In genomic region chr8:94372955-94373599, GRCm38 (mm10) we compare ENCODE assay signal across 21 mouse cellular contexts. TPM values are rescaled to one million over a fixed set of nuclear protein-coding genes. Genes with fewer than 3 reads are reported as not detected.
DNase-seq lines count a peak whose midpoint lies in the region; ATAC-seq and TF ChIP-seq lines count a peak whose summit lies in the region.
"Had no signal": no experiment of that assay in that cellular context is flagged by ENCODE, and none has a peak within 500 bp of the region (broad histone marks: within the 10 kb centered on the region; RNA-seq: fewer than 3 reads in every experiment).

No protein-coding gene starts in this region.

- 37% methylated on average over 6 of the region's 6 CpGs for WGBS in heart, adult 2 months
- WGBS in thymus, adult 2 months = 63% methylated on average over 6 of the region's 6 CpGs

- no peaks in the 10 kb centered on the region for H3K27me3 ChIP-seq in heart, adult 2 months (ENCODE audit: control insufficient read depth, insufficient read depth, low read length)
- no peaks in the 10 kb centered on the region for H3K27me3 ChIP-seq in thymus, adult 2 months (ENCODE audit: control insufficient read depth, insufficient read depth, low read length)
- H3K27me3 ChIP-seq: embryonic facial prominence, embryonic 13.5 days; forebrain, embryonic 15.5 days; hindbrain, embryonic 13.5 days; limb, embryonic 12.5 days had no signal

- 0 out of 2 replicates have a peak, but pooled peaks have one; percentile 26 for ATAC-seq in neutrophil, adult 5-6 weeks (ENCODE audit: extremely low read depth, insufficient number of reproducible peaks, low FRiP score, poor library complexity, severe bottlenecking)
- ATAC-seq: forebrain, embryonic 15.5 days had no signal

- TF ChIP-seq CTCF in heart, adult 2 months (IDR thresholded peaks at IDR 0.05) = no peak
- no peak for TF ChIP-seq CTCF in thymus, adult 2 months (IDR thresholded peaks at IDR 0.05; ENCODE audit: borderline replicate concordance, control insufficient read depth, extremely low read depth, insufficient read depth, low read length, poor library complexity)

- intact Hi-C loops in heart, adult 2 months (cut with DNase I) = no loop called here

- no peak overlapping the region for H3K9ac ChIP-seq in heart, adult 2 months (ENCODE audit: low read depth, low read length)
- H3K9ac ChIP-seq: embryonic facial prominence, embryonic 13.5 days; forebrain, embryonic 15.5 days; hindbrain, embryonic 13.5 days; limb, embryonic 12.5 days had no signal

- no peak for TF ChIP-seq EP300 in heart, adult 2 months (IDR thresholded peaks at IDR 0.05; ENCODE audit: insufficient read depth, low read depth, low read length)

- no peak for TF ChIP-seq POLR2A in heart, adult 2 months (IDR thresholded peaks at IDR 0.05; ENCODE audit: insufficient read depth, low read depth, low read length)
- TF ChIP-seq POLR2A in thymus, adult 2 months (IDR thresholded peaks at IDR 0.05; ENCODE audit: control insufficient read depth, extremely low read depth, insufficient read depth, low read length, poor library complexity) = no peak

- H3K79me2 ChIP-seq in heart, adult 2 months (replicated peaks; ENCODE audit: control insufficient read depth, insufficient read depth, low read length) = no peaks in the 10 kb centered on the region

- H3K4me1 ChIP-seq in heart, adult 2 months (ENCODE audit: control insufficient read depth, insufficient read depth, low read length) = peaks cover 12% of the 10 kb centered on the region
- peaks cover 21% of the 10 kb centered on the region for H3K4me1 ChIP-seq in thymus, adult 2 months (replicated peaks; ENCODE audit: control insufficient read depth, insufficient read depth, low read length)
- H3K4me1 ChIP-seq: forebrain, embryonic 15.5 days; hindbrain, embryonic 13.5 days had no signal

- H3K36me3 ChIP-seq in heart, adult 2 months (ENCODE audit: control insufficient read depth, insufficient read depth, low read length) = no peaks in the 10 kb centered on the region
- H3K36me3 ChIP-seq in thymus, adult 2 months (ENCODE audit: control insufficient read depth, insufficient read depth, low read length) = no peaks in the 10 kb centered on the region
- H3K36me3 ChIP-seq: embryonic facial prominence, embryonic 13.5 days; forebrain, embryonic 15.5 days; hindbrain, embryonic 13.5 days; limb, embryonic 12.5 days had no signal

- peak overlapping the region; percentile 4 for H3K27ac ChIP-seq in heart, adult 2 months
- 0 out of 2 replicates have a peak overlapping the region, but pooled peaks have one; percentile 22 for H3K27ac ChIP-seq in thymus, adult 2 months (ENCODE audit: control insufficient read depth, insufficient read depth, low read length)
- H3K27ac ChIP-seq: embryonic facial prominence, embryonic 13.5 days; forebrain, embryonic 15.5 days; hindbrain, embryonic 13.5 days; limb, embryonic 12.5 days had no signal

- no peak for DNase-seq in heart, adult 2 months
- no peak for DNase-seq in heart, postnatal 4 days
- no peak for DNase-seq in thymus, adult 2 months
- DNase-seq in thymus, postnatal 36 days = no peak
- no peak for DNase-seq in adrenal gland, adult (ENCODE audit: inconsistent age in 2 of 2, low spot score in 1 of 2)
- DNase-seq in layer of hippocampus, adult 18-20 months (ENCODE audit: low spot score in 2 of 2) = no peak
- DNase-seq: adrenal gland, adult 8-10 months; cerebellum, postnatal 10 days; gastrocnemius, postnatal 36 days; heart, postnatal 10 days; kidney, adult 11 months; lung, postnatal 14 days; retina, postnatal 1 day; right cerebral cortex, postnatal 4 days; thymus, adult 18-20 months had no signal

- no peak overlapping the region for H3K4me3 ChIP-seq in heart, adult 2 months
- no peak overlapping the region for H3K4me3 ChIP-seq in thymus, adult 2 months (ENCODE audit: control insufficient read depth, insufficient read depth, low read length)
- H3K4me3 ChIP-seq: embryonic facial prominence, embryonic 13.5 days; forebrain, embryonic 15.5 days; hindbrain, embryonic 13.5 days; limb, embryonic 12.5 days had no signal

RNA-seq across cellular contexts. Expression of gene Herpud1, which starts 13.2 kb away (rescaled TPM):
- 100 to 1,000 TPM; 216 to 349 TPM for total RNA-seq in heart, adult 2 months (2021)
- polyA plus RNA-seq in heart, adult 2 months (2012; rRNA removed) = 272 and 285 TPM in 2 replicates
- 10 to 100 TPM; 56.6 to 66.4 TPM for total RNA-seq in heart, postnatal 4 days (2021)
- 198 and 218 TPM in 2 replicates for polyA plus RNA-seq in thymus, adult 2 months (2012; rRNA removed)
- 142 and 154 TPM in 2 replicates for total RNA-seq in neutrophil, adult 5-6 weeks (2017)
- total RNA-seq in layer of hippocampus, adult 18-20 months (2021) = 10 to 100 TPM; 66.6 to 76.8 TPM

RNA-seq across cellular contexts. Expression of gene Slc12a3, which starts 44.1 kb away (rescaled TPM):
- total RNA-seq in heart, adult 2 months (2021) = under 1 TPM; 0.16 to 0.39 TPM
- polyA plus RNA-seq in heart, adult 2 months (2012; rRNA removed) = 0.20 and 0.39 TPM in 2 replicates
- total RNA-seq in heart, postnatal 4 days (2021) = under 1 TPM in 1 of 2 experiments, not detected in 1; 0.11 TPM
- polyA plus RNA-seq in thymus, adult 2 months (2012; rRNA removed) = 1.3 TPM in 2 replicates
- total RNA-seq in neutrophil, adult 5-6 weeks (2017) = 0.86 and 3.1 TPM in 2 replicates
- under 1 TPM; 0.25 to 0.46 TPM for total RNA-seq in layer of hippocampus, adult 18-20 months (2021)
- total RNA-seq: gastrocnemius, postnatal 36 days; midbrain, postnatal 0 days had no signal
- polyA plus RNA-seq: forebrain, embryonic 15.5 days; limb, embryonic 12.5 days had no signal
